Mouse (Mus musculus) c-Kit-positive CD71-positive TER-119-negative erythroid progenitor cells, embryonic 14.5 days (primary cell): ENCODE measurements at regions not wholly inside any gene's neighbourhood (a gene's known extent, or its start where the extent isn't known, plus 50 kb on each side); places are given as distances from the start of the nearest gene placed in this dataset.

Experiments used
- DNase-seq: peaks from one replicate; pipeline ENCODE4 v3.0.0-alpha.2; 2013; ENCODE audit warnings: low read depth

GRCm38 (mm10) chr19:54244176-54244575, 200.2 kb downstream of the Adra2a start:
- no peak for DNase-seq

- no peak for DNase-seq
Measured at GRCm38 (mm10) chr19:54248256-54248936, 204.4 kb downstream of the Adra2a start.

GRCm38 (mm10) chr19:54252145-54252664, 208.3 kb downstream of the Adra2a start:
- no peak for DNase-seq

- DNase-seq: no peak
Measured at GRCm38 (mm10) chr19:54257889-54258288, 213.9 kb downstream of the Adra2a start.

GRCm38 (mm10) chr19:54259175-54259574, 215.2 kb downstream of the Adra2a start:
- no peak for DNase-seq

GRCm38 (mm10) chr19:54277368-54277767, 233.4 kb downstream of the Adra2a start:
- no peak for DNase-seq

- DNase-seq: no peak
Measured at GRCm38 (mm10) chr19:54285481-54285880, 241.5 kb downstream of the Adra2a start.

- DNase-seq: no peak
Measured at GRCm38 (mm10) chr19:54297663-54298388, 253.9 kb downstream of the Adra2a start.

GRCm38 (mm10) chr19:54311289-54311688, 267.3 kb downstream of the Adra2a start:
- DNase-seq: no peak

- DNase-seq: no peak
Measured at GRCm38 (mm10) chr19:54311723-54312122, 267.8 kb downstream of the Adra2a start.

- no peak for DNase-seq
Measured at GRCm38 (mm10) chr19:54323276-54323675, 279.3 kb downstream of the Adra2a start.

- DNase-seq: no peak
Measured at GRCm38 (mm10) chr19:54324991-54325390, 281.0 kb downstream of the Adra2a start.

- no peak for DNase-seq
Measured at GRCm38 (mm10) chr19:54332140-54332539, 288.2 kb downstream of the Adra2a start.

GRCm38 (mm10) chr19:54340778-54341291, 296.9 kb downstream of the Adra2a start:
- DNase-seq: no peak

GRCm38 (mm10) chr19:54359731-54360130, 315.8 kb downstream of the Adra2a start:
- no peak for DNase-seq

GRCm38 (mm10) chr19:54360660-54361059, 316.7 kb downstream of the Adra2a start:
- no peak for DNase-seq

GRCm38 (mm10) chr19:54385101-54385500, 341.1 kb downstream of the Adra2a start:
- DNase-seq: no peak

GRCm38 (mm10) chr19:54391406-54391805, 347.5 kb downstream of the Adra2a start:
- no peak for DNase-seq

- DNase-seq: no peak
Measured at GRCm38 (mm10) chr19:54399651-54400050, 355.7 kb downstream of the Adra2a start.

GRCm38 (mm10) chr19:54407904-54408303, 364.0 kb downstream of the Adra2a start:
- DNase-seq: no peak

- no peak for DNase-seq
Measured at GRCm38 (mm10) chr19:54429062-54429461, 385.1 kb downstream of the Adra2a start.

GRCm38 (mm10) chr19:54440713-54441112, 396.8 kb downstream of the Adra2a start:
- no peak for DNase-seq
